Mouse (Mus musculus) limb, embryonic 11.5 days (tissue): ENCODE results near the gene Rnf141. TPM values are rescaled to one million over a fixed set of nuclear protein-coding genes. Genes with fewer than 3 reads are reported as not detected.

ENCODE experiments used
- ATAC-seq: fragments of 200-750 bp; cut with Nextera tagmentation; 2 replicates; pipeline ENCODE4 v1.8.0; 2017; ENCODE audit warnings: low read depth; ENCODE audit not compliant: insufficient number of reproducible peaks, low FRiP score, low TSS enrichment
- DNase-seq: peaks from one replicate; pipeline ENCODE4 v3.0.0-alpha.2; 2015; ENCODE audit warnings: low spot score
- H3K27ac ChIP-seq: fragments of 300-500 bp; sonication (generic); replicated peaks from 2 replicates; pipeline ENCODE4 v1.5.1; 2014; ENCODE audit warnings: low read depth, mild to moderate bottlenecking, low read length
- H3K27me3 ChIP-seq: fragments of 300-500 bp; sonication (generic); 2 replicates; pipeline ENCODE4 v1.6.1; 2014; ENCODE audit warnings: mild to moderate bottlenecking, low read length, mixed read lengths; ENCODE audit not compliant: control insufficient read depth, insufficient read depth
- H3K36me3 ChIP-seq: fragments of 300-500 bp; sonication (generic); 2 replicates; pipeline ENCODE4 v1.6.1; 2014; ENCODE audit warnings: mild to moderate bottlenecking, low read length, moderate library complexity, mixed read lengths; ENCODE audit not compliant: control insufficient read depth, insufficient read depth
- H3K4me1 ChIP-seq: fragments of 300-500 bp; sonication (generic); 2 replicates; pipeline ENCODE4 v1.6.1; 2014; ENCODE audit warnings: low read length, mixed read lengths; ENCODE audit not compliant: control insufficient read depth, insufficient read depth
- H3K4me2 ChIP-seq: fragments of 300-500 bp; sonication (generic); 2 replicates; pipeline ENCODE4 v1.6.1; 2014; ENCODE audit warnings: low read depth, mild to moderate bottlenecking, moderate library complexity; ENCODE audit not compliant: severe bottlenecking
- H3K4me3 ChIP-seq: fragments of 300-500 bp; sonication (generic); 2 replicates; pipeline ENCODE4 v1.5.1; 2014; ENCODE audit warnings: low read depth, low read length
- H3K9ac ChIP-seq: fragments of 300-500 bp; sonication (generic); 2 replicates; pipeline ENCODE4 v1.6.1; 2014; ENCODE audit warnings: mild to moderate bottlenecking, low read length
- H3K9me3 ChIP-seq: fragments of 300-500 bp; sonication (generic); 2 replicates; pipeline ENCODE4 v1.6.1; 2016; ENCODE audit warnings: low read length; ENCODE audit not compliant: control insufficient read depth
- WGBS: fragments of 180-500 bp; shearing (Covaris S2); extraction: QIAGEN DNeasy Blood & Tissue Kit; methylation state at CpG from one replicate; pipeline ENCODE4 v1.1.7; 2014; 5-methylcytosine and 5-hydroxymethylcytosine counted together
- polyA plus RNA-seq: library from polyadenylated mRNA; unstranded; fragments of >200 nt; fragmentation: Nextera tagmentation; extraction: Ambion mirVana; gene quantifications from 2 replicates; pipeline ENCODE4 v1.2.1, GENCODE M21; 2014

Rnf141 gene
- polyA plus RNA-seq, 1 experiment from 2014 or later: 18.5 TPM

GRCm38 (mm10) chr7:110823593-110823992, 20.7 kb downstream of the Rnf141 start:
- Histone ChIP-seq H3K4me1 (no peaks in the 10 kb centered on the region), H3K9me3 (no peaks in the 10 kb centered on the region), H3K27ac (no peak overlapping the region), H3K4me3 (no peak overlapping the region), H3K9ac (no peak overlapping the region), H3K27me3 (no peaks in the 10 kb centered on the region), H3K4me2 (no peak overlapping the region), H3K36me3 (peaks cover 5% of the 10 kb centered on the region; the same call in 1 of the 2 replicates)
- 82% methylated on average over 4 of the region's 4 CpGs for WGBS
- ATAC-seq (no peak), DNase-seq (no peak)

GRCm38 (mm10) chr7:110823076-110823475, 21.2 kb downstream of the Rnf141 start:
- no peak overlapping the region for H3K9ac ChIP-seq
- H3K4me2 ChIP-seq: no peak overlapping the region
- no peak overlapping the region for H3K4me3 ChIP-seq
- no peaks in the 10 kb centered on the region for H3K4me1 ChIP-seq
- no peak for DNase-seq
- H3K9me3 ChIP-seq: no peaks in the 10 kb centered on the region
- no peak for ATAC-seq
- no peak overlapping the region for H3K27ac ChIP-seq
- peaks cover 5% of the 10 kb centered on the region; the same call in 1 of the 2 replicates for H3K36me3 ChIP-seq
- no peaks in the 10 kb centered on the region for H3K27me3 ChIP-seq
- WGBS: 75% methylated on average over 8 of the region's 8 CpGs

- H3K36me3 ChIP-seq: peaks cover 5% of the 10 kb centered on the region; the same call in 1 of the 2 replicates
- DNase-seq (no peak), ATAC-seq (no peak)
- H3K4me1 ChIP-seq: no peaks in the 10 kb centered on the region
- H3K27me3 ChIP-seq: no peaks in the 10 kb centered on the region
- H3K9me3 ChIP-seq: no peaks in the 10 kb centered on the region
- H3K9ac ChIP-seq: no peak overlapping the region
- H3K4me3 ChIP-seq: no peak overlapping the region
- no peak overlapping the region for H3K27ac ChIP-seq
- no peak overlapping the region for H3K4me2 ChIP-seq
- WGBS: 61% methylated on average over 4 of the region's 4 CpGs
Observed at GRCm38 (mm10) chr7:110822055-110822454, 22.2 kb downstream of the Rnf141 start.

- DNase-seq: no peak
Observed at GRCm38 (mm10) chr7:110821653-110822052, 22.6 kb downstream of the Rnf141 start.

GRCm38 (mm10) chr7:110821068-110821467, 23.2 kb downstream of the Rnf141 start:
- no peak overlapping the region for H3K27ac ChIP-seq
- no peak overlapping the region for H3K9ac ChIP-seq
- H3K27me3 ChIP-seq: no peaks in the 10 kb centered on the region
- H3K4me1 ChIP-seq: no peaks in the 10 kb centered on the region
- ATAC-seq (no peak), DNase-seq (no peak)
- no peaks in the 10 kb centered on the region for H3K9me3 ChIP-seq
- no peak overlapping the region for H3K4me2 ChIP-seq
- 70% methylated on average over 5 of the region's 5 CpGs for WGBS
- peaks cover 5% of the 10 kb centered on the region; the same call in 1 of the 2 replicates for H3K36me3 ChIP-seq
- no peak overlapping the region for H3K4me3 ChIP-seq

More at GRCm38 (mm10) chr7:110821653-110822052, 22.6 kb downstream of the Rnf141 start:
- 71% methylated on average over 3 of the region's 3 CpGs for WGBS
- Histone ChIP-seq H3K9ac (no peak overlapping the region), H3K4me1 (no peaks in the 10 kb centered on the region), H3K27ac (no peak overlapping the region), H3K4me2 (no peak overlapping the region), H3K27me3 (no peaks in the 10 kb centered on the region), H3K4me3 (no peak overlapping the region), H3K36me3 (peaks cover 5% of the 10 kb centered on the region; the same call in 1 of the 2 replicates), H3K9me3 (no peaks in the 10 kb centered on the region)
- ATAC-seq: no peak

- Histone ChIP-seq H3K4me3 (no peak overlapping the region), H3K9me3 (no peaks in the 10 kb centered on the region), H3K4me1 (no peaks in the 10 kb centered on the region), H3K27me3 (no peaks in the 10 kb centered on the region), H3K27ac (no peak overlapping the region), H3K36me3 (peaks cover 4% of the 10 kb centered on the region; the same call in 1 of the 2 replicates), H3K9ac (no peak overlapping the region), H3K4me2 (no peak overlapping the region)
- ATAC-seq (no peak), DNase-seq (no peak)
- WGBS: 93% methylated on average over 11 of the region's 11 CpGs
Observed at GRCm38 (mm10) chr7:110818787-110819350, 25.4 kb downstream of the Rnf141 start.

GRCm38 (mm10) chr7:110818206-110818605, 26.1 kb downstream of the Rnf141 start:
- no peaks in the 10 kb centered on the region; the same call in 1 of the 2 replicates for H3K36me3 ChIP-seq
- no peak for ATAC-seq
- no peak overlapping the region for H3K27ac ChIP-seq
- no peak for DNase-seq
- H3K4me3 ChIP-seq: no peak overlapping the region
- H3K4me1 ChIP-seq: no peaks in the 10 kb centered on the region
- H3K27me3 ChIP-seq: no peaks in the 10 kb centered on the region
- no peaks in the 10 kb centered on the region for H3K9me3 ChIP-seq
- 82% methylated on average over 6 of the region's 6 CpGs for WGBS
- H3K9ac ChIP-seq: no peak overlapping the region
- no peak overlapping the region for H3K4me2 ChIP-seq

GRCm38 (mm10) chr7:110816037-110816436, 28.2 kb downstream of the Rnf141 start:
- DNase-seq (peak; percentile 54), ATAC-seq (no peak)
- no peak overlapping the region for H3K9ac ChIP-seq
- 51% methylated on average over 5 of the region's 5 CpGs for WGBS
- no peaks in the 10 kb centered on the region for H3K4me1 ChIP-seq
- no peak overlapping the region for H3K4me3 ChIP-seq
- no peak overlapping the region for H3K27ac ChIP-seq
- no peaks in the 10 kb centered on the region for H3K9me3 ChIP-seq
- H3K36me3 ChIP-seq: peaks cover 2% of the 10 kb centered on the region; the same call in 1 of the 2 replicates
- H3K27me3 ChIP-seq: no peaks in the 10 kb centered on the region
- no peak overlapping the region for H3K4me2 ChIP-seq

GRCm38 (mm10) chr7:110813983-110814382, 30.3 kb downstream of the Rnf141 start:
- Histone ChIP-seq H3K9ac (no peak overlapping the region), H3K4me1 (no peaks in the 10 kb centered on the region), H3K9me3 (no peaks in the 10 kb centered on the region), H3K36me3 (peaks cover 2% of the 10 kb centered on the region; the same call in 1 of the 2 replicates), H3K27me3 (no peaks in the 10 kb centered on the region), H3K27ac (no peak overlapping the region), H3K4me2 (no peak overlapping the region), H3K4me3 (no peak overlapping the region)
- WGBS: 94% methylated on average over 1 of the region's 1 CpGs
- ATAC-seq (no peak), DNase-seq (no peak)
